Mouse (Mus musculus) lung, postnatal 4 days (tissue): ENCODE results near the gene Gm17509.

ENCODE experiments used
- DNase-seq, 2 experiments: peaks; one replicate each; pipeline ENCODE4 v3.0.0; 2021

The Gm17509 gene

GRCm38 (mm10) chr13:117220501-117221321 is at the start of gene Gm17509:
Gm17509 (minus strand) TSS chr13:117221075.
- peak; percentile 68 to 79 for DNase-seq

GRCm38 (mm10) chr13:117267963-117268362 is 47.1 kb upstream of the Gm17509 start:
- DNase-seq, result no peak

- no peak for DNase-seq
These were observed 45.3 kb upstream of the Gm17509 start for GRCm38 (mm10) chr13:117266156-117266555.

GRCm38 (mm10) chr13:117260704-117261103 is 39.8 kb upstream of the Gm17509 start:
- DNase-seq, result peak in 1 of 2 experiments; percentile 5

- DNase-seq, result no peak
These were observed 21.7 kb upstream of the Gm17509 start for GRCm38 (mm10) chr13:117242621-117243020.

- no peak for DNase-seq
These were observed 21.2 kb upstream of the Gm17509 start for GRCm38 (mm10) chr13:117242063-117242462.

- no peak for DNase-seq
These were observed 16.2 kb upstream of the Gm17509 start for GRCm38 (mm10) chr13:117237111-117237510.

GRCm38 (mm10) chr13:117235530-117236212 is 14.8 kb upstream of the Gm17509 start:
- peak; percentile 75 to 84 for DNase-seq

- DNase-seq, result no peak
These were observed 13.6 kb upstream of the Gm17509 start for GRCm38 (mm10) chr13:117234486-117234885.

- DNase-seq, result no peak
These were observed 12.9 kb upstream of the Gm17509 start for GRCm38 (mm10) chr13:117233808-117234207.

- no peak for DNase-seq
These were observed 9.7 kb upstream of the Gm17509 start for GRCm38 (mm10) chr13:117230371-117231110.

GRCm38 (mm10) chr13:117225561-117225960 is 4.7 kb upstream of the Gm17509 start:
- no peak for DNase-seq

- no peak for DNase-seq
These were observed 4.0 kb upstream of the Gm17509 start for GRCm38 (mm10) chr13:117224901-117225300.

- no peak for DNase-seq
These were observed 2.2 kb upstream of the Gm17509 start for GRCm38 (mm10) chr13:117223125-117223524.

GRCm38 (mm10) chr13:117219871-117220500 is 889 bp downstream of the Gm17509 start:
- no peak for DNase-seq

GRCm38 (mm10) chr13:117218092-117218491 is 2.8 kb downstream of the Gm17509 start:
- DNase-seq, result no peak

- no peak for DNase-seq
These were observed 3.3 kb downstream of the Gm17509 start for GRCm38 (mm10) chr13:117217621-117218020.

- no peak for DNase-seq
These were observed 4.0 kb downstream of the Gm17509 start for GRCm38 (mm10) chr13:117216752-117217363.

- no peak for DNase-seq
These were observed 4.7 kb downstream of the Gm17509 start for GRCm38 (mm10) chr13:117216126-117216525.

- no peak for DNase-seq
These were observed 5.4 kb downstream of the Gm17509 start for GRCm38 (mm10) chr13:117215481-117215880.

- DNase-seq, result peak in 1 of 2 experiments; percentile 49
These were observed 9.4 kb downstream of the Gm17509 start for GRCm38 (mm10) chr13:117211386-117211875.

- no peak for DNase-seq
These were observed 12.6 kb downstream of the Gm17509 start, which contains the start of gene Emb for GRCm38 (mm10) chr13:117208236-117208635. Emb (plus strand) TSS chr13:117208536.
